Mouse (Mus musculus): ENCODE measurements around the gene Apom. TPM values are rescaled to one million over a fixed set of nuclear protein-coding genes. Genes with fewer than 3 reads are reported as not detected.

Gene Apom
- total and polyA plus RNA-seq, 3 experiments: 0.15 to 0.79 TPM; not detected in 1

- DNase-seq (ENCODE audit: low read depth, low spot score): peak; percentile 61
- Histone ChIP-seq H3K4me1 (ENCODE audit: control insufficient read depth in 1 of 2, insufficient read depth in 2 of 2, low read length in 2 of 2) (peaks cover 22 to 36% of the 10 kb centered on the region in 2 experiments), H3K9ac (ENCODE audit: control insufficient read depth, low read depth, low read length, poor library complexity, severe bottlenecking) (peak overlapping the region; percentile 64), H3K4me3 (ENCODE audit: control insufficient read depth in 1 of 2, insufficient read depth in 1 of 2, low read depth in 2 of 2, low read length in 2 of 2) (peak overlapping the region in 1 of 2 experiments; percentile 5; a peak in 1 of 4 replicates), H3K79me2 (ENCODE audit: control insufficient read depth, insufficient read depth, low read length, poor library complexity) (no peaks in the 10 kb centered on the region), H3K27ac (ENCODE audit: control insufficient read depth, low read depth, low read length) (peak overlapping the region; percentile 96), H3K36me3 (ENCODE audit: control insufficient read depth in 1 of 2, insufficient read depth in 2 of 2, low read length in 2 of 2) (peaks cover 0 to 31% of the 10 kb centered on the region in 2 experiments; a peak in 3 of 4 replicates), H3K27me3 (ENCODE audit: control insufficient read depth in 1 of 2, insufficient read depth in 2 of 2, low read length in 2 of 2) (no peaks in the 10 kb centered on the region), H3K9me3 (replicated peaks; ENCODE audit: insufficient read depth, low read length) (no peaks in the 10 kb centered on the region)
- peak in 1 of 2 experiments; percentile 50; a peak in 2 of 4 replicates for TF ChIP-seq EP300 (IDR thresholded peaks at IDR 0.05; ENCODE audit: low read depth in 1 of 2, low read length in 2 of 2)
- no peak for TF ChIP-seq CTCF (IDR thresholded peaks at IDR 0.05 in 2 of 3, conservative IDR thresholded peaks at IDR 0.05 in 1 of 3; ENCODE audit: control insufficient read depth in 1 of 3, insufficient read depth in 1 of 3, low read depth in 2 of 3, low read length in 3 of 3, poor library complexity in 1 of 3, severe bottlenecking in 1 of 3)
- TF ChIP-seq MAZ (IDR thresholded peaks at IDR 0.05; ENCODE audit: low read depth, low read length): 0 out of 2 replicates have a peak, but pooled peaks have one; percentile 19
- peak; percentile 72 for TF ChIP-seq MAX (IDR thresholded peaks at IDR 0.05; ENCODE audit: low read length)
- TF ChIP-seq ELF1 (IDR thresholded peaks at IDR 0.05; ENCODE audit: low read depth, low read length): no peak
- TF ChIP-seq ZNF384 (IDR thresholded peaks at IDR 0.05; ENCODE audit: low read depth, low read length): no peak
- TF ChIP-seq TAL1 (IDR thresholded peaks at IDR 0.05; ENCODE audit: low read length): 0 out of 2 replicates have a peak, but pooled peaks have one; percentile 13
- TF ChIP-seq MYC (IDR thresholded peaks at IDR 0.05; ENCODE audit: low read depth, low read length): peak; percentile 58; the same call in 1 of the 2 replicates
- no peak for TF ChIP-seq ZC3H11A (IDR thresholded peaks at IDR 0.05; ENCODE audit: low read depth, low read length)
These were observed 27.8 kb downstream of the Apom start for GRCm38 (mm10) chr17:35104079-35104478.

GRCm38 (mm10) chr17:35103221-35103690 lies 28.6 kb downstream of the Apom start:
- Histone ChIP-seq H3K79me2 (ENCODE audit: control insufficient read depth, insufficient read depth, low read length, poor library complexity) (no peaks in the 10 kb centered on the region), H3K4me3 (ENCODE audit: control insufficient read depth in 1 of 2, insufficient read depth in 1 of 2, low read depth in 2 of 2, low read length in 2 of 2) (no peak overlapping the region), H3K27me3 (ENCODE audit: control insufficient read depth in 1 of 2, insufficient read depth in 2 of 2, low read length in 2 of 2) (no peaks in the 10 kb centered on the region), H3K9me3 (replicated peaks; ENCODE audit: insufficient read depth, low read length) (no peaks in the 10 kb centered on the region), H3K9ac (ENCODE audit: control insufficient read depth, low read depth, low read length, poor library complexity, severe bottlenecking) (peak overlapping the region; percentile 64), H3K36me3 (ENCODE audit: control insufficient read depth in 1 of 2, insufficient read depth in 2 of 2, low read length in 2 of 2) (peaks cover 0 to 31% of the 10 kb centered on the region in 2 experiments; a peak in 3 of 4 replicates), H3K27ac (ENCODE audit: control insufficient read depth, low read depth, low read length) (peak overlapping the region; percentile 96), H3K4me1 (ENCODE audit: control insufficient read depth in 1 of 2, insufficient read depth in 2 of 2, low read length in 2 of 2) (peaks cover 22 to 36% of the 10 kb centered on the region in 2 experiments)
- DNase-seq (ENCODE audit: low read depth, low spot score): peak; percentile 95
- TF ChIP-seq MYB (IDR thresholded peaks at IDR 0.05; ENCODE audit: low read depth, low read length): peak; percentile 86
- TF ChIP-seq BHLHE40 (IDR thresholded peaks at IDR 0.05; ENCODE audit: borderline replicate concordance, low read depth, low read length): peak; percentile 66; the same call in 1 of the 2 replicates
- TF ChIP-seq EP300 (IDR thresholded peaks at IDR 0.05; ENCODE audit: low read depth in 1 of 2, low read length in 2 of 2): peak; percentile 88 to 95
- TF ChIP-seq USF2 (IDR thresholded peaks at IDR 0.05; ENCODE audit: borderline replicate concordance in 1 of 2, insufficient read depth in 1 of 2, low read depth in 1 of 2, low read length in 2 of 2): no peak
- peak; percentile 96 for TF ChIP-seq ETS1 (IDR thresholded peaks at IDR 0.05; ENCODE audit: low read depth, low read length)
- no peak for TF ChIP-seq RAD21 (IDR thresholded peaks at IDR 0.05; ENCODE audit: low read depth, low read length)
- peak; percentile 50; the same call in 1 of the 2 replicates for TF ChIP-seq HCFC1 (IDR thresholded peaks at IDR 0.05; ENCODE audit: low read depth, low read length)
- peak; percentile 62; the same call in 1 of the 2 replicates for TF ChIP-seq MAX (IDR thresholded peaks at IDR 0.05; ENCODE audit: low read length)
- peak; percentile 91 for TF ChIP-seq MAZ (IDR thresholded peaks at IDR 0.05; ENCODE audit: low read depth, low read length)
- no peak for TF ChIP-seq KAT2A (conservative IDR thresholded peaks at IDR 0.05; ENCODE audit: low read depth, low read length)
- TF ChIP-seq RCOR1 (IDR thresholded peaks at IDR 0.05; ENCODE audit: low read depth, low read length): peak; percentile 67
- TF ChIP-seq TAL1 (IDR thresholded peaks at IDR 0.05; ENCODE audit: low read length): peak; percentile 71
- TF ChIP-seq GATA1 (IDR thresholded peaks at IDR 0.05; ENCODE audit: low read depth, low read length): peak; percentile 88
- TF ChIP-seq TCF12 (IDR thresholded peaks at IDR 0.05; ENCODE audit: low read depth, low read length): peak; percentile 86
- TF ChIP-seq MAFK (IDR thresholded peaks at IDR 0.05; ENCODE audit: borderline replicate concordance, low read depth, low read length): peak; percentile 67
- TF ChIP-seq ELF1 (IDR thresholded peaks at IDR 0.05; ENCODE audit: low read depth, low read length): 0 out of 2 replicates have a peak, but pooled peaks have one; percentile 6
- TF ChIP-seq TBP (IDR thresholded peaks at IDR 0.05; ENCODE audit: low read depth, low read length): 0 out of 2 replicates have a peak, but pooled peaks have one; percentile 61
- TF ChIP-seq E2F4 (IDR thresholded peaks at IDR 0.05; ENCODE audit: borderline replicate concordance, low read depth, low read length): no peak
- no peak for TF ChIP-seq POLR2AphosphoS5 (IDR thresholded peaks at IDR 0.05; ENCODE audit: borderline replicate concordance, low read depth, low read length)
- peak; percentile 83 for TF ChIP-seq MXI1 (IDR thresholded peaks at IDR 0.05; ENCODE audit: low read depth, low read length)
- TF ChIP-seq ZNF384 (IDR thresholded peaks at IDR 0.05; ENCODE audit: low read depth, low read length): no peak
- TF ChIP-seq CHD2 (IDR thresholded peaks at IDR 0.05; ENCODE audit: low read length): peak; percentile 82
- no peak for TF ChIP-seq ZC3H11A (IDR thresholded peaks at IDR 0.05; ENCODE audit: low read depth, low read length)
- TF ChIP-seq SIN3A (IDR thresholded peaks at IDR 0.05; ENCODE audit: low read length): peak; percentile 92
- TF ChIP-seq MYC (IDR thresholded peaks at IDR 0.05; ENCODE audit: low read depth, low read length): peak; percentile 63
